Mouse (Mus musculus) midbrain, embryonic 14.5 days (tissue): ENCODE measurements at regions not wholly inside any gene's neighbourhood (a gene's known extent, or its start where the extent isn't known, plus 50 kb on each side); places are given as distances from the start of the nearest gene placed in this dataset.

Experiments used
- ATAC-seq: fragments of 200-750 bp; cut with Nextera tagmentation; 2 replicates; pipeline ENCODE4 v1.8.0; 2017; ENCODE audit warnings: moderate number of reproducible peaks, moderate library complexity; ENCODE audit not compliant: low FRiP score, low TSS enrichment
- DNase-seq: peaks from one replicate; pipeline ENCODE4 v3.0.0-alpha.2; 2015
- H3K27ac ChIP-seq: fragments of 300-500 bp; sonication (generic); replicated peaks from 2 replicates; pipeline ENCODE4 v1.5.1; 2014; ENCODE audit warnings: mild to moderate bottlenecking, low read depth, low read length, moderate library complexity
- H3K27me3 ChIP-seq: fragments of 300-500 bp; sonication (generic); 2 replicates; pipeline ENCODE4 v1.6.1; 2014; ENCODE audit warnings: low read length, control low read depth, mixed read lengths; ENCODE audit not compliant: control insufficient read depth, insufficient read depth
- H3K36me3 ChIP-seq: fragments of 300-500 bp; sonication (generic); 2 replicates; pipeline ENCODE4 v1.6.1; 2014; ENCODE audit warnings: low read length, control low read depth; ENCODE audit not compliant: control insufficient read depth, insufficient read depth
- H3K4me1 ChIP-seq: fragments of 300-500 bp; sonication (generic); 2 replicates; pipeline ENCODE4 v1.6.1; 2014; ENCODE audit warnings: mild to moderate bottlenecking, antibody characterized with exemption, low read length, control low read depth; ENCODE audit not compliant: control insufficient read depth, insufficient read depth
- H3K4me2 ChIP-seq: fragments of 300-500 bp; sonication (generic); 2 replicates; pipeline ENCODE4 v1.6.1; 2014; ENCODE audit warnings: mild to moderate bottlenecking, low read length, moderate library complexity
- H3K4me3 ChIP-seq: fragments of 300-500 bp; sonication (generic); replicated peaks from 2 replicates; pipeline ENCODE4 v1.5.1; 2014; ENCODE audit warnings: low read depth, low read length
- H3K9ac ChIP-seq: fragments of 300-500 bp; sonication (generic); replicated peaks from 2 replicates; pipeline ENCODE4 v1.6.1; 2014; ENCODE audit warnings: mild to moderate bottlenecking, low read length, moderate library complexity
- H3K9me3 ChIP-seq: fragments of 300-500 bp; sonication (generic); 2 replicates; pipeline ENCODE4 v1.6.1; 2016; ENCODE audit warnings: low read length, control low read depth, mixed read lengths; ENCODE audit not compliant: control insufficient read depth
- WGBS: fragments of 180-500 bp; shearing (Covaris S2); extraction: QIAGEN DNeasy Blood & Tissue Kit; methylation state at CpG from one replicate; pipeline ENCODE4 v1.1.7; 2014; 5-methylcytosine and 5-hydroxymethylcytosine counted together

DNA sequence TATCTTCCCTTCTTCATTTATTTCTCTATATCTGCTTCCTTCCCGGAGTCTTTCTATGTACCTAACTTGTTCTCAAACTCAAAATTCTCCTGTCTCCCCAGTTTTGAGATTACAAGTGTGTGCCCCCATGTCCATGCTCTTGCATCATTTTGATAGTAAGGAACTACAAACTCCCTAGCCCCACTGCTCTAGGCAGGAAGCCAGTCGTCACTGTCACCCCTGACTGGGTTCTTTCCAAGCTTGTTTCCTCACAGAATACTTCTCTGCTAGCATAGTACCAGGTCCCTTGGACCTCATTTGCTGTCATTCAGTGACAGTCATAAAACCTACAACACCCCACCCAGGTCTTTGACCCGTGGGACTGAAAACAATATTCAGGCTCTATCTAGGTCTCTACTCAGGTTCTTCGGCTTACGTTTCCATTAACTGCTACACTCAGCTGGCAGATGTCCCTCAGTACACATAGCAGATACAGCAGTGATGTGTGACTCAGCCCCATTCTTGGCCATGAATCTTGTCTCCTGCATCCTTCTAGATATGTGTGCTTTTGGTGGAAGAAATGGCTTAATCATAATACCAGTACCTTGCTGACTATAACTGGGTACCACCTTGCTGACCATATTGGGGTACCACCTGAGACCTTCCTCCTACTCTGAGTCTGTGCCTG, 89.3 kb upstream of the Atg10 start:
- no peak for DNase-seq
- no peak for ATAC-seq
- 88% methylated on average over 5 of the region's 5 CpGs for WGBS
- Histone ChIP-seq H3K9ac (no peak overlapping the region), H3K36me3 (no peaks in the 10 kb centered on the region), H3K4me2 (no peak overlapping the region), H3K4me1 (no peaks in the 10 kb centered on the region), H3K9me3 (no peaks in the 10 kb centered on the region), H3K27me3 (no peaks in the 10 kb centered on the region), H3K4me3 (no peak overlapping the region), H3K27ac (no peak overlapping the region)

DNA sequence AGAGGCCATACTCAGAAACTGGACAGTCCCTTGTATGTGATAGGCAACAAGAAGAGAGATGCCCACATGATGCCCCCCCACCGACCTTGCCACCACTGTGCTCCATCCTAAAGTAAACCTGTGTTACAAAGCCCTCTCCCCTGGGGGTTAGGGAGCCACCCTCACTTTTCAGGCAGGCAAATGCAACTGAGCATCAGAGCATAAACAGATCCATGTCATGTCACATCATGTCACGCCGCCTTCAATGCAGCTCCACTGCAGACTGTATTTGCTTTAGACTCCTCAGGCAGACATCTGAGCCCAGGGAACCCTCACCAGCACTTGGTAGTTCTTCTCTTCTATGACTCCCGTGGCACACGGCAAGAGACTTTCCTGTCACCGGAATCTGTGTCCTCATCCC, 98.6 kb upstream of the Atg10 start:
- no peak for DNase-seq
- WGBS: 89% methylated on average over 6 of the region's 6 CpGs
- ATAC-seq: no peak
- H3K9ac ChIP-seq: no peak overlapping the region
- no peaks in the 10 kb centered on the region for H3K27me3 ChIP-seq
- H3K4me3 ChIP-seq: no peak overlapping the region
- H3K4me1 ChIP-seq: no peaks in the 10 kb centered on the region
- no peaks in the 10 kb centered on the region for H3K9me3 ChIP-seq
- H3K36me3 ChIP-seq: no peaks in the 10 kb centered on the region
- H3K27ac ChIP-seq: no peak overlapping the region
- no peak overlapping the region for H3K4me2 ChIP-seq

DNA sequence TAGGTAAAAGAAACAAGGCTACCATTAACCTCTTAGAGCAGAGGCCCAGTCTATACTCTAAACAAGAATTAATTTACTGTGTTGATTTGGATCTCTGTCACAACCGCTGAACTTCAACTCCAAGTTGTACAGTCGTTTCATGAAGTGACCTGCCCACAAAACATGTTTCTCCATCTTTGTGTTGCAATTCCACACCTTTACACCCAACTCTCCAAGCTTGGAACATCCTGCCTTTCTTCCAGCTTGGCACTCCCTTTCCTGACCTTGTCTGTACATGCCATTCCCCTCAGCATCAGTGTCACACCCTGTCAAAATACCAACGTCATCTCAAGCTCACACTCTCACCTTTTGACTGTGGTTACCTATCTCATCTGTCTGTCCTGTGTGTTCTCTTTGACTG, 103.1 kb upstream of the Atg10 start:
- no peak overlapping the region for H3K27ac ChIP-seq
- H3K4me3 ChIP-seq: no peak overlapping the region
- DNase-seq (no peak), ATAC-seq (no peak)
- H3K9me3 ChIP-seq: no peaks in the 10 kb centered on the region
- no peak overlapping the region for H3K4me2 ChIP-seq
- H3K27me3 ChIP-seq: no peaks in the 10 kb centered on the region
- no peak overlapping the region for H3K9ac ChIP-seq
- no peaks in the 10 kb centered on the region for H3K4me1 ChIP-seq
- H3K36me3 ChIP-seq: no peaks in the 10 kb centered on the region
- 85% methylated on average over 3 of the region's 3 CpGs for WGBS

DNA sequence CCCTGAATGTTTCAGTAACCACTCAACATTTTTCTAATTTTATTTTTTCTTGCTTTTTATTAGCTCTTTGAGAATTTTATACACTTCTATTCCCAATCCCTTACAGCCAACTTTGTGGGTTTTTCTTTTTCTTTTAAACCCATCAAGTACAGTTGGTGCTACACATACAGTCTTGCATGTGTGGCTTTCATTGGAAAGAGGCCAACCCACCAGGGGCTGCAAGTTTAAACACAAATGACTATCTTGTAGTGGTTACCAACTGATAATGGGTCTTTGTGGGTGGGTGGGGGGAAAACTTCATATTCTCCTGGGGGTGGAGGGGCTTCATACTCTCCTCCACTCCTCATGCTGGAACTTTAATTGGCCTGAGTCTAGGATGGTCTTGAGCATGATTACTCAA, 110.5 kb upstream of the Atg10 start:
- Histone ChIP-seq H3K27me3 (no peaks in the 10 kb centered on the region), H3K4me3 (no peak overlapping the region), H3K9me3 (no peaks in the 10 kb centered on the region), H3K36me3 (no peaks in the 10 kb centered on the region), H3K4me2 (no peak overlapping the region), H3K9ac (no peak overlapping the region), H3K27ac (no peak overlapping the region), H3K4me1 (no peaks in the 10 kb centered on the region)
- DNase-seq (no peak), ATAC-seq (no peak)

DNA sequence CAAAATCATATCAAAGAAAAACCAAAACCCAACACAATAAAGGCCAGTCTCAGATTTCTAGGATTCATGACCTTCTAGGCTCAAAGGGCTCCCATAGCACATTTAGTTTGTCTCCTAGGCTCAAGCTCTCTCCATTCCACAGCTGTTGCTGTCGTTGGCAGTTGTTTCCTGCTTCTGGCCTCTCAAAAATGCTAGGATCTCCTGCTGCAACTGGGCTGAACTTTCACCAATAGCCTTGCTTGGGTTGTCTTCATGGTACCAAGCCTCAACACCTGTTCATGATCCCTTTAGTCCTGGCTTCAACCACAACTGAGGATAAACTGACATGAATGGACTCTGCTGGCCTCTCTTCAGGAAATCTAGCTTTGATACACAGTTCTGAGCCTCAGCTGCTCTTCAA, 115.9 kb upstream of the Ssbp2 start:
- WGBS: 72% methylated on average over 1 of the region's 1 CpGs
- Histone ChIP-seq H3K27ac (no peak overlapping the region), H3K4me1 (no peaks in the 10 kb centered on the region), H3K9ac (no peak overlapping the region), H3K27me3 (no peaks in the 10 kb centered on the region), H3K4me2 (no peak overlapping the region), H3K9me3 (no peaks in the 10 kb centered on the region), H3K4me3 (no peak overlapping the region), H3K36me3 (no peaks in the 10 kb centered on the region)
- no peak for ATAC-seq
- no peak for DNase-seq

DNA sequence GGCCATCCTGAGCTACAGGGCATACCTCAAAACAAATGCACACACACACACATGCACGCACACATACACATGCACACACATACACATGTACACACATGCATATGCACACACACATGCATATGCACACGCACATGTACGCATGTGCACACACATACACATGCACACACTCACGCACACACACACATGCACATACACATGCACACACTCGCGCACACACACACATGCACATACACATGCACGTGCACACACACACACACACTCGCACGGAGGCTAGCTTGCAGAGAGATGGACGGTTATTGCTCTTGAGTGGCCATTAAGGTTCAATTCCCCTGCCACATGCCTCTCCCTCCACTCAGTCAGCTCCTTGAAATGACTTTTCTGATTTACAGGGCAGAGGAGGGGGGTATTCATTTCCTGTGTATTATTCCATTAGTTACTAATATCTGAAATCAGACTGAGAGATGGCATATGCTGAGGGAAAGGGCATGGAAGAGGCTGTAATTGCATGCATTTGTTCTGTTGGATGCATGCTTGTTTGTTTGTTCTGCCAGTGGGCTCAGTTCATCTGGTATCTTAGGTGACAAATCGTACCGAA, 111.5 kb upstream of the Ssbp2 start:
- no peak overlapping the region for H3K9ac ChIP-seq
- no peak overlapping the region for H3K27ac ChIP-seq
- H3K9me3 ChIP-seq: no peaks in the 10 kb centered on the region
- no peaks in the 10 kb centered on the region for H3K4me1 ChIP-seq
- WGBS: 93% methylated on average over 12 of the region's 12 CpGs
- DNase-seq: no peak
- no peaks in the 10 kb centered on the region for H3K36me3 ChIP-seq
- no peak overlapping the region for H3K4me3 ChIP-seq
- ATAC-seq: no peak
- no peak overlapping the region for H3K4me2 ChIP-seq
- H3K27me3 ChIP-seq: no peaks in the 10 kb centered on the region

DNA sequence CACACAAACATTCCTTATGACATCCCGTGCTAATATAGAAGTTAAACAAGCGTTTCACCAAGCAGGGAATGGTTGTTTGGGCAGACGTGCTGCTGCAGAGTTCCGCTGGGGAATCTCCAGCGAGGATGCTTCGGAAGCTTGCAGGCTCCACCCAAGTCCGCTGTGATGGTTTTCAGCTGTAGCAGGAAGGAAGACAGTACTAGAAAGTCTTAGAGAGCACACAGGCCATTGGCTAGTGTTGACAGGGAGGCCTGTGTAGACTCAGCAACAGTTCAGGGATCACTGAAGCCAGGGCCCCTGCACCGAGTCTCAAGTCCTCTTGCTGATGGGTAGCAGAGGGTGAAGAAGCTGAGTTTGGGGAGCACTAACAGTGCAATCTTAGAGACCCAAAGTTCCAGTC, 107.8 kb upstream of the Ssbp2 start:
- Histone ChIP-seq H3K36me3 (no peaks in the 10 kb centered on the region), H3K4me1 (no peaks in the 10 kb centered on the region), H3K4me2 (no peak overlapping the region), H3K9ac (no peak overlapping the region), H3K27ac (no peak overlapping the region), H3K9me3 (no peaks in the 10 kb centered on the region), H3K4me3 (no peak overlapping the region), H3K27me3 (no peaks in the 10 kb centered on the region)
- WGBS: 85% methylated on average over 8 of the region's 8 CpGs
- no peak for DNase-seq
- ATAC-seq: no peak

DNA sequence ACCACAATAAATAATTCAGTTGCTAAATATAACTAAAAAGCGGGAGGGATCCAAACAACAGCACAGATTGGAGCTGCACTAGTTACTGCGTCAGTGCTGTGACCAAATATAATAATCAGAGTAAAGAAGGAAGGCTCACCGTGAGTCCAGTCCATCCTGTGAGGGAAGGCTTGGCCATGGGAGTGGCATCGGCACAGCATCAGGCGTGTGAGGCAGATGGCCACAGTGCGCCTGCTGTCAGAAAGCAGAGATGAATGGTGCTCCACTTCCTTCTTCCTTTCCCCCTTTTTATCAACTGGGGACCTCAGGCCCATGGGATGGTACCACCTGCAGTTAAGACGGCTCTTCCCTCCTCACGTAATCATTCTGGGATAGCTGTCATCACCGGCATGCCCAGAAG, 103.6 kb upstream of the Ssbp2 start:
- Histone ChIP-seq H3K4me2 (no peak overlapping the region), H3K27me3 (no peaks in the 10 kb centered on the region), H3K4me1 (no peaks in the 10 kb centered on the region), H3K27ac (no peak overlapping the region), H3K36me3 (no peaks in the 10 kb centered on the region), H3K9ac (no peak overlapping the region), H3K9me3 (no peaks in the 10 kb centered on the region), H3K4me3 (no peak overlapping the region)
- WGBS: 90% methylated on average over 9 of the region's 9 CpGs
- ATAC-seq (no peak), DNase-seq (no peak)

DNA sequence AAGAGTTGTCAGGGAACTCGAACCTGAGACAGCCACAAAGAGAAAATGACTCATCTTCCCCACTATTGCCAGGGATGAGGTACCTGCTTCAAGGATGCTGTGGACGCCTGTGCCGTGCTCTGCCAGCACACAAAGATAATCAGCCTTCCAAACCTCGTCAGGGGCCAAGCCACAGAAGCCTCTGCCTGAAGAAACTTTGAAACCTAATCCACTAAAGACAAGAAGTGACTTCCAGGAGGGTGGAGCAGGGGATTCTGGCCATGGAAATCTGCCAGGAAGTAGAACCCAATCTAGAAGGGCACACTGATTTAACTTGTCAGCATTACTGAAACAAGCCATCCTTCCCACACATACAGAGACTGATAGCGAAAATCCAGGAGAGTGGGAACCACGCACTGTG, 100.0 kb upstream of the Ssbp2 start:
- no peak overlapping the region for H3K27ac ChIP-seq
- H3K9ac ChIP-seq: no peak overlapping the region
- no peaks in the 10 kb centered on the region for H3K27me3 ChIP-seq
- no peaks in the 10 kb centered on the region for H3K9me3 ChIP-seq
- no peaks in the 10 kb centered on the region for H3K36me3 ChIP-seq
- no peak overlapping the region for H3K4me3 ChIP-seq
- ATAC-seq (no peak), DNase-seq (no peak)
- no peak overlapping the region for H3K4me2 ChIP-seq
- WGBS: 79% methylated on average over 6 of the region's 6 CpGs
- no peaks in the 10 kb centered on the region for H3K4me1 ChIP-seq
